Mouse (Mus musculus): ENCODE results near the gene Fmnl2. TPM values are rescaled to one million over a fixed set of nuclear protein-coding genes. Genes with fewer than 3 reads are reported as not detected.

Fmnl2 gene
- polyA plus RNA-seq, 1 experiment from 2014 or later, result 3.3 TPM

GRCm38 (mm10) chr2:52979280-52979763 lies 121.7 kb downstream of the Fmnl2 start:
- Histone ChIP-seq H3K27ac (ENCODE audit: low read length) (peak overlapping the region; percentile 64; the same call in 1 of the 2 replicates), H3K4me3 (replicated peaks; ENCODE audit: low read length) (no peak overlapping the region), H3K9me3 (replicated peaks; ENCODE audit: control insufficient read depth, low read length) (no peaks in the 10 kb centered on the region), H3K9ac (ENCODE audit: low read length) (no peak overlapping the region), H3K4me1 (ENCODE audit: control insufficient read depth, insufficient read depth, low read length) (peaks cover 20% of the 10 kb centered on the region), H3K4me2 (ENCODE audit: low read depth, low read length) (no peak overlapping the region), H3K36me3 (ENCODE audit: control insufficient read depth, insufficient read depth, low read length) (no peaks in the 10 kb centered on the region), H3K27me3 (ENCODE audit: control insufficient read depth, insufficient read depth, low read length) (no peaks in the 10 kb centered on the region)
- WGBS, result 30% methylated on average over 4 of the region's 4 CpGs
- ATAC-seq (ENCODE audit: insufficient read depth, low FRiP score), result 0 out of 2 replicates have a peak, but pooled peaks have one; percentile 37

- WGBS, result 72% methylated on average over 7 of the region's 7 CpGs
These were observed 123.5 kb downstream of the Fmnl2 start for GRCm38 (mm10) chr2:52981126-52981525.

GRCm38 (mm10) chr2:52981595-52981994 lies 123.9 kb downstream of the Fmnl2 start:
- Histone ChIP-seq H3K27ac (ENCODE audit: low read length) (no peak overlapping the region), H3K9ac (ENCODE audit: low read length) (no peak overlapping the region), H3K36me3 (ENCODE audit: control insufficient read depth, insufficient read depth, low read length) (no peaks in the 10 kb centered on the region), H3K4me1 (ENCODE audit: control insufficient read depth, insufficient read depth, low read length) (peaks cover 32% of the 10 kb centered on the region), H3K9me3 (replicated peaks; ENCODE audit: control insufficient read depth, low read length) (no peaks in the 10 kb centered on the region), H3K4me3 (replicated peaks; ENCODE audit: low read length) (no peak overlapping the region), H3K27me3 (ENCODE audit: control insufficient read depth, insufficient read depth, low read length) (no peaks in the 10 kb centered on the region), H3K4me2 (ENCODE audit: low read depth, low read length) (no peak overlapping the region)
- no peak for ATAC-seq (ENCODE audit: insufficient read depth, low FRiP score)
- 80% methylated on average over 8 of the region's 8 CpGs for WGBS

More at GRCm38 (mm10) chr2:52981126-52981525, 123.5 kb downstream of the Fmnl2 start:
- Histone ChIP-seq H3K27me3 (ENCODE audit: control insufficient read depth, insufficient read depth, low read length) (no peaks in the 10 kb centered on the region), H3K27ac (ENCODE audit: low read length) (peak overlapping the region; percentile 39; the same call in 1 of the 2 replicates), H3K4me2 (ENCODE audit: low read depth, low read length) (no peak overlapping the region), H3K9ac (ENCODE audit: low read length) (no peak overlapping the region), H3K36me3 (ENCODE audit: control insufficient read depth, insufficient read depth, low read length) (no peaks in the 10 kb centered on the region), H3K4me1 (ENCODE audit: control insufficient read depth, insufficient read depth, low read length) (peaks cover 32% of the 10 kb centered on the region), H3K4me3 (replicated peaks; ENCODE audit: low read length) (no peak overlapping the region), H3K9me3 (replicated peaks; ENCODE audit: control insufficient read depth, low read length) (no peaks in the 10 kb centered on the region)
- no peak for ATAC-seq (ENCODE audit: insufficient read depth, low FRiP score)

GRCm38 (mm10) chr2:52982502-52982901 lies 124.8 kb downstream of the Fmnl2 start:
- H3K27ac ChIP-seq (ENCODE audit: low read length), result no peak overlapping the region
- no peak overlapping the region for H3K4me3 ChIP-seq (replicated peaks; ENCODE audit: low read length)
- no peaks in the 10 kb centered on the region for H3K36me3 ChIP-seq (ENCODE audit: control insufficient read depth, insufficient read depth, low read length)
- peaks cover 38% of the 10 kb centered on the region for H3K4me1 ChIP-seq (ENCODE audit: control insufficient read depth, insufficient read depth, low read length)
- no peak for ATAC-seq (ENCODE audit: insufficient read depth, low FRiP score)
- no peaks in the 10 kb centered on the region for H3K27me3 ChIP-seq (ENCODE audit: control insufficient read depth, insufficient read depth, low read length)
- H3K4me2 ChIP-seq (ENCODE audit: low read depth, low read length), result no peak overlapping the region
- no peak overlapping the region for H3K9ac ChIP-seq (ENCODE audit: low read length)
- 84% methylated on average over 3 of the region's 3 CpGs for WGBS
- no peaks in the 10 kb centered on the region for H3K9me3 ChIP-seq (replicated peaks; ENCODE audit: control insufficient read depth, low read length)

GRCm38 (mm10) chr2:52984556-52984955 lies 126.9 kb downstream of the Fmnl2 start:
- ATAC-seq (ENCODE audit: insufficient read depth, low FRiP score), result no peak

GRCm38 (mm10) chr2:52985167-52985566 lies 127.5 kb downstream of the Fmnl2 start:
- no peak overlapping the region for H3K9ac ChIP-seq (ENCODE audit: low read length)
- ATAC-seq (ENCODE audit: insufficient read depth, low FRiP score), result no peak
- H3K36me3 ChIP-seq (ENCODE audit: control insufficient read depth, insufficient read depth, low read length), result no peaks in the 10 kb centered on the region
- H3K9me3 ChIP-seq (replicated peaks; ENCODE audit: control insufficient read depth, low read length), result no peaks in the 10 kb centered on the region
- no peak overlapping the region for H3K4me3 ChIP-seq (replicated peaks; ENCODE audit: low read length)
- no peak overlapping the region for H3K4me2 ChIP-seq (ENCODE audit: low read depth, low read length)
- WGBS, result 52% methylated on average over 4 of the region's 4 CpGs
- H3K4me1 ChIP-seq (ENCODE audit: control insufficient read depth, insufficient read depth, low read length), result peaks cover 32% of the 10 kb centered on the region
- H3K27ac ChIP-seq (ENCODE audit: low read length), result no peak overlapping the region; the same call in 1 of the 2 replicates
- H3K27me3 ChIP-seq (ENCODE audit: control insufficient read depth, insufficient read depth, low read length), result no peaks in the 10 kb centered on the region

More at GRCm38 (mm10) chr2:52984556-52984955, 126.9 kb downstream of the Fmnl2 start:
- no peak overlapping the region for H3K4me3 ChIP-seq (replicated peaks; ENCODE audit: low read length)
- H3K9ac ChIP-seq (ENCODE audit: low read length), result no peak overlapping the region
- no peaks in the 10 kb centered on the region for H3K36me3 ChIP-seq (ENCODE audit: control insufficient read depth, insufficient read depth, low read length)
- H3K4me1 ChIP-seq (ENCODE audit: control insufficient read depth, insufficient read depth, low read length), result peaks cover 38% of the 10 kb centered on the region
- WGBS, result 94% methylated on average over 1 of the region's 1 CpGs
- H3K27me3 ChIP-seq (ENCODE audit: control insufficient read depth, insufficient read depth, low read length), result no peaks in the 10 kb centered on the region
- H3K9me3 ChIP-seq (replicated peaks; ENCODE audit: control insufficient read depth, low read length), result no peaks in the 10 kb centered on the region
- no peak overlapping the region for H3K4me2 ChIP-seq (ENCODE audit: low read depth, low read length)
- H3K27ac ChIP-seq (ENCODE audit: low read length), result no peak overlapping the region

GRCm38 (mm10) chr2:52986354-52986753 lies 128.7 kb downstream of the Fmnl2 start:
- WGBS, result 63% methylated on average over 3 of the region's 3 CpGs
- Histone ChIP-seq H3K36me3 (ENCODE audit: control insufficient read depth, insufficient read depth, low read length) (no peaks in the 10 kb centered on the region), H3K4me2 (ENCODE audit: low read depth, low read length) (no peak overlapping the region), H3K27me3 (ENCODE audit: control insufficient read depth, insufficient read depth, low read length) (no peaks in the 10 kb centered on the region), H3K4me1 (ENCODE audit: control insufficient read depth, insufficient read depth, low read length) (peaks cover 29% of the 10 kb centered on the region), H3K9me3 (replicated peaks; ENCODE audit: control insufficient read depth, low read length) (no peaks in the 10 kb centered on the region), H3K4me3 (replicated peaks; ENCODE audit: low read length) (no peak overlapping the region), H3K27ac (ENCODE audit: low read length) (no peak overlapping the region), H3K9ac (ENCODE audit: low read length) (no peak overlapping the region)
- ATAC-seq (ENCODE audit: insufficient read depth, low FRiP score), result no peak

GRCm38 (mm10) chr2:52987035-52987434 lies 129.4 kb downstream of the Fmnl2 start:
- Histone ChIP-seq H3K4me2 (ENCODE audit: low read depth, low read length) (no peak overlapping the region), H3K9me3 (replicated peaks; ENCODE audit: control insufficient read depth, low read length) (no peaks in the 10 kb centered on the region), H3K4me3 (replicated peaks; ENCODE audit: low read length) (no peak overlapping the region), H3K36me3 (ENCODE audit: control insufficient read depth, insufficient read depth, low read length) (no peaks in the 10 kb centered on the region), H3K9ac (ENCODE audit: low read length) (no peak overlapping the region), H3K27me3 (ENCODE audit: control insufficient read depth, insufficient read depth, low read length) (no peaks in the 10 kb centered on the region), H3K27ac (ENCODE audit: low read length) (no peak overlapping the region), H3K4me1 (ENCODE audit: control insufficient read depth, insufficient read depth, low read length) (peaks cover 35% of the 10 kb centered on the region)
- ATAC-seq (ENCODE audit: insufficient read depth, low FRiP score), result no peak
- WGBS, result 88% methylated on average over 6 of the region's 6 CpGs

- H3K27ac ChIP-seq (ENCODE audit: low read length), result peak overlapping the region; percentile 43; the same call in 1 of the 2 replicates
- H3K9me3 ChIP-seq (replicated peaks; ENCODE audit: control insufficient read depth, low read length), result no peaks in the 10 kb centered on the region
- ATAC-seq (ENCODE audit: insufficient read depth, low FRiP score), result peak; percentile 64
- H3K4me1 ChIP-seq (ENCODE audit: control insufficient read depth, insufficient read depth, low read length), result peaks cover 35% of the 10 kb centered on the region
- no peak overlapping the region for H3K9ac ChIP-seq (ENCODE audit: low read length)
- H3K27me3 ChIP-seq (ENCODE audit: control insufficient read depth, insufficient read depth, low read length), result no peaks in the 10 kb centered on the region
- peak overlapping the region; percentile 22; the same call in 1 of the 2 replicates for H3K4me2 ChIP-seq (ENCODE audit: low read depth, low read length)
- 47% methylated on average over 11 of the region's 11 CpGs for WGBS
- H3K36me3 ChIP-seq (ENCODE audit: control insufficient read depth, insufficient read depth, low read length), result no peaks in the 10 kb centered on the region
- H3K4me3 ChIP-seq (replicated peaks; ENCODE audit: low read length), result no peak overlapping the region
These were observed 130.1 kb downstream of the Fmnl2 start for GRCm38 (mm10) chr2:52987637-52988295.
